1 mouse cellular context compared by ENCODE assay signal in the genomic region with DNA sequence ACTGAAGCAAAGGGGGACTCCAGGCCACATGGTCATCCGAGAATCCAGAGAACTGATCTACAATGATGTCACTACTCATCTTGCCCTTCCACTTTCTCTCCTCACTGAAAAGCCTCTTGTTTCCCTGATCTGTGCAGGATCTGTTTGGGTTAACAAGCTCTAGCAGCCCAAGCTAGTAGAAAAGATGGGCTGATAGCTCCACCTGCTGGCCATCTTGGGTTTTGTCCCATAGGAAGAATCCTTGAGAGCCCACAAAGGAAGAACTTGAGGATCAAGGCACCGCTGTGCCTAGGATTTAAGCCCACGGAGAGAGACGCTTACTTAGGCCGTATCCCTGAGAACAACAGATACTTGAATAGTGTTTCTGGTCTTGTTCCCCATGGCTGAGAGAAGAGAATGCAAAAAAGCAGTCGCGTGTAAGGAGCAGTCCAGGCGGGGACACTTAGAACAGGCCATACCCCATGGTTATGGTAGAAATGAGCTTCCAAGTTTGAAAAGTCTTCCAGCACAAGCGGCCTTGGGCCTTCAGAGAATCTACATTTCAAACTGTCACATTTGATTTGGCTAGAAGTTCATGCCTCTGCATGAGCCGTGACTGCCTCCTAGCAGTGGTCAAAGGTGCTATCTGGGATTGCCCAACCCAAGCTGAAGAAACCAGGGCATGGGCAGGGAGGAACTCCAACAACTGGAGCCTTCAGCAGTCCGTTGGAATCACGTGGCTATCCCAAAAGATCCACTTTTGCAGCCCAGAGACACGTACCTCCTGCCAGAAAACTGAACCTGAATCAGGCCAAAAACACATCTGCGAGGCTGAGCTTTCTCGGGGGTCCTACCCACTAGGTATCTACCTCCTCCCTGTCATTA.
TF ChIP-seq lines count a peak whose summit lies in the region.

No protein-coding gene starts in this region.

TF ChIP-seq in CH12.LX, 34 proteins besides CTCF, POLR2A, EP300 and RAD21:
- TF ChIP-seq ZNF384 (IDR thresholded peaks at IDR 0.05; ENCODE audit: low read depth, low read length): 0 out of 2 replicates have a peak, but pooled peaks have one; percentile 15
- TF ChIP-seq KAT2A (IDR thresholded peaks at IDR 0.05; ENCODE audit: insufficient replicate concordance, low read length): no peak
- TF ChIP-seq NRF1 (IDR thresholded peaks at IDR 0.05; ENCODE audit: low read depth, low read length): no peak
- no peak for TF ChIP-seq TCF12 (IDR thresholded peaks at IDR 0.05; ENCODE audit: low read depth, low read length)
- TF ChIP-seq UBTF (IDR thresholded peaks at IDR 0.05; ENCODE audit: low read depth, low read length): no peak
- peak; percentile 59; the same call in 1 of the 2 replicates for TF ChIP-seq MXI1 (IDR thresholded peaks at IDR 0.05; ENCODE audit: low read depth, low read length)
- TF ChIP-seq ZC3H11A (IDR thresholded peaks at IDR 0.05; ENCODE audit: low read depth, low read length): peak; percentile 77
- TF ChIP-seq MAFK (IDR thresholded peaks at IDR 0.05; ENCODE audit: insufficient replicate concordance, low read length): no peak
- no peak for TF ChIP-seq POLR2AphosphoS2 (IDR thresholded peaks at IDR 0.05; ENCODE audit: low read depth, low read length)
- no peak for TF ChIP-seq ZKSCAN1 (IDR thresholded peaks at IDR 0.05; ENCODE audit: borderline replicate concordance, low read depth, low read length)
- no peak for TF ChIP-seq USF1 (IDR thresholded peaks at IDR 0.05; ENCODE audit: low read depth, low read length)
- no peak; the same call in 1 of the 2 replicates for TF ChIP-seq MAZ (IDR thresholded peaks at IDR 0.05; ENCODE audit: low read depth, low read length)
- TF ChIP-seq JUN (IDR thresholded peaks at IDR 0.05; ENCODE audit: insufficient read depth, low read depth, low read length): no peak
- TF ChIP-seq JUND (conservative IDR thresholded peaks at IDR 0.05; ENCODE audit: low read depth, low read length): no peak
- 0 out of 2 replicates have a peak, but pooled peaks have one; percentile 16 for TF ChIP-seq E2F4 (IDR thresholded peaks at IDR 0.05; ENCODE audit: insufficient replicate concordance, low read depth, low read length)
- no peak for TF ChIP-seq CHD2 (IDR thresholded peaks at IDR 0.05; ENCODE audit: low read length)
- TF ChIP-seq MEF2A (IDR thresholded peaks at IDR 0.05; ENCODE audit: borderline replicate concordance, low read depth, low read length): no peak; the same call in 1 of the 2 replicates
- no peak; the same call in none of the 2 replicates for TF ChIP-seq SIN3A (IDR thresholded peaks at IDR 0.05; ENCODE audit: low read length)
- peak; percentile 44; the same call in 1 of the 2 replicates for TF ChIP-seq ZMIZ1 (IDR thresholded peaks at IDR 0.05; ENCODE audit: low read depth, low read length)
- no peak for TF ChIP-seq USF2 (conservative IDR thresholded peaks at IDR 0.05; ENCODE audit: low read depth, low read length)
- TF ChIP-seq GABPA (IDR thresholded peaks at IDR 0.05; ENCODE audit: insufficient replicate concordance, low read depth, low read length): no peak
- no peak; the same call in 1 of the 2 replicates for TF ChIP-seq ETS1 (conservative IDR thresholded peaks at IDR 0.05; ENCODE audit: low read depth, low read length)
- 0 out of 2 replicates have a peak, but pooled peaks have one; percentile 21 for TF ChIP-seq RCOR1 (conservative IDR thresholded peaks at IDR 0.05; ENCODE audit: low read depth, low read length)
- TF ChIP-seq MAX (IDR thresholded peaks at IDR 0.05; ENCODE audit: low read length): peak; percentile 49
- TF ChIP-seq MYC (IDR thresholded peaks at IDR 0.05; ENCODE audit: low read depth, low read length): peak; percentile 42; the same call in 1 of the 2 replicates
- TF ChIP-seq HCFC1 (IDR thresholded peaks at IDR 0.05; ENCODE audit: low read depth, low read length): no peak; the same call in 1 of the 2 replicates
- TF ChIP-seq TBP (conservative IDR thresholded peaks at IDR 0.05; ENCODE audit: low read depth, low read length): no peak
- TF ChIP-seq PAX5 (IDR thresholded peaks at IDR 0.05; ENCODE audit: low read length): no peak
- TF ChIP-seq NELFE (IDR thresholded peaks at IDR 0.05; ENCODE audit: low read depth, low read length): 0 out of 2 replicates have a peak, but pooled peaks have one; percentile 36
- 0 out of 2 replicates have a peak, but pooled peaks have one; percentile 18 for TF ChIP-seq BHLHE40 (IDR thresholded peaks at IDR 0.05; ENCODE audit: low read depth, low read length)
- no peak for TF ChIP-seq IRF4 (IDR thresholded peaks at IDR 0.05; ENCODE audit: low read depth, low read length)
- no peak for TF ChIP-seq CHD1 (IDR thresholded peaks at IDR 0.05; ENCODE audit: low read depth, low read length)
- peak; percentile 92 for TF ChIP-seq SMC3 (IDR thresholded peaks at IDR 0.05; ENCODE audit: low read depth, low read length)
- no peak; the same call in 1 of the 2 replicates for TF ChIP-seq ELF1 (IDR thresholded peaks at IDR 0.05; ENCODE audit: low read depth, low read length)
